Mouse (Mus musculus): ENCODE measurements around the gene Atrn. TPM values are rescaled to one million over a fixed set of nuclear protein-coding genes. Genes with fewer than 3 reads are reported as not detected.

Gene Atrn
- total and polyA plus RNA-seq, 3 experiments, result 4.0 to 5.8 (median 4.5) TPM

DNA sequence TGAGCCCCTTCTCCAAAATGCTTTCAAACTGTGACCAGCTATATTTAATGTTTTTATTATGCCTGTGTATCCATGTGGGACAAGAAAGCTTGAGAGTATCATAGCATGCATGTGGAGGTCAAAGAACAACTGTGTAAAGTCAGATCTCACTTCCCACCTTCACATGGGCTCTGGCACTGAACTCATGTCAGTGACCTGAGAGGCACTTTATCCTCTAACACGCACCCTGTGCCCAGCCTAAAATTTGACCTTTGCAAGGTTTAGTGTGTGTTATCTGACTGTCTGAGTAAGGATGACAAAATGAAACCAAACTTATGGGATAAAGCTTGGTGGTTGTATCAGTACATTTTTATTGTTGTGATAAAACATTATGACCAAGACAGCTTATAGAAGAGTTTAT lies 104.3 kb downstream of the Atrn start:
- Histone ChIP-seq H3K36me3 (replicated peaks in 1 of 2; ENCODE audit: control insufficient read depth in 1 of 2, insufficient read depth in 1 of 2, low read length in 1 of 2) (peaks cover 0 to 35% of the 10 kb centered on the region in 2 experiments), H3K4me3 (replicated peaks in 1 of 3; ENCODE audit: low read depth in 2 of 3, low read length in 2 of 3, poor library complexity in 1 of 3) (no peak overlapping the region), H3K4me2 (ENCODE audit: insufficient read depth, low read depth, poor library complexity, severe bottlenecking) (no peak overlapping the region), H3K4me1 (ENCODE audit: control insufficient read depth in 1 of 2, insufficient read depth in 2 of 2) (peaks cover 0 to 14% of the 10 kb centered on the region in 2 experiments; a peak in 2 of 4 replicates), H3K79me2 (replicated peaks; ENCODE audit: control insufficient read depth, extremely low read depth, insufficient read depth, poor library complexity, severe bottlenecking) (no peaks in the 10 kb centered on the region), H3K27ac (ENCODE audit: insufficient read depth, low read depth) (no peak overlapping the region), H3K9me3 (replicated peaks; ENCODE audit: low read length) (no peaks in the 10 kb centered on the region), H3K27me3 (replicated peaks) (no peaks in the 10 kb centered on the region), H3K9ac (ENCODE audit: insufficient read depth, low read depth) (no peak overlapping the region)
- in situ Hi-C loops (cut with MboI; ENCODE audit: low pct_ligation_motif_present, low pct_unique_long_range_greater_than_20kb, low sequenced_read_pairs) (no loop called here), dilution Hi-C loops (cut with MboI; ENCODE audit: extremely low pct_ligation_motif_present, extremely low pct_unique_long_range_greater_than_20kb, low sequenced_read_pairs) (no loop called here)
- DNase-seq (ENCODE audit: extremely low read depth), result no peak
- TF ChIP-seq ZC3H11A (IDR thresholded peaks at IDR 0.05; ENCODE audit: low read depth, low read length), result no peak
- no peak for TF ChIP-seq ELF1 (IDR thresholded peaks at IDR 0.05; ENCODE audit: low read depth, low read length)
- no peak for TF ChIP-seq TCF12 (IDR thresholded peaks at IDR 0.05; ENCODE audit: low read depth, low read length)
- TF ChIP-seq USF1 (IDR thresholded peaks at IDR 0.05; ENCODE audit: low read depth, low read length), result no peak
- TF ChIP-seq UBTF (IDR thresholded peaks at IDR 0.05; ENCODE audit: low read depth, low read length), result no peak
- TF ChIP-seq KAT2A (IDR thresholded peaks at IDR 0.05; ENCODE audit: insufficient replicate concordance, low read length), result no peak
- no peak for TF ChIP-seq HCFC1 (IDR thresholded peaks at IDR 0.05; ENCODE audit: low read depth, low read length)
- TF ChIP-seq BHLHE40 (IDR thresholded peaks at IDR 0.05; ENCODE audit: low read depth, low read length), result no peak
- TF ChIP-seq ZKSCAN1 (IDR thresholded peaks at IDR 0.05; ENCODE audit: borderline replicate concordance, low read depth, low read length), result no peak
- TF ChIP-seq ETS1 (conservative IDR thresholded peaks at IDR 0.05; ENCODE audit: low read depth, low read length), result no peak
- no peak for TF ChIP-seq E2F4 (IDR thresholded peaks at IDR 0.05; ENCODE audit: insufficient replicate concordance, low read depth, low read length)
- TF ChIP-seq NRF1 (IDR thresholded peaks at IDR 0.05; ENCODE audit: low read depth, low read length), result no peak
- no peak for TF ChIP-seq JUND (conservative IDR thresholded peaks at IDR 0.05; ENCODE audit: low read depth, low read length)
- no peak for TF ChIP-seq MAX (IDR thresholded peaks at IDR 0.05; ENCODE audit: low read length)
- no peak for TF ChIP-seq USF2 (conservative IDR thresholded peaks at IDR 0.05; ENCODE audit: low read depth, low read length)

DNA sequence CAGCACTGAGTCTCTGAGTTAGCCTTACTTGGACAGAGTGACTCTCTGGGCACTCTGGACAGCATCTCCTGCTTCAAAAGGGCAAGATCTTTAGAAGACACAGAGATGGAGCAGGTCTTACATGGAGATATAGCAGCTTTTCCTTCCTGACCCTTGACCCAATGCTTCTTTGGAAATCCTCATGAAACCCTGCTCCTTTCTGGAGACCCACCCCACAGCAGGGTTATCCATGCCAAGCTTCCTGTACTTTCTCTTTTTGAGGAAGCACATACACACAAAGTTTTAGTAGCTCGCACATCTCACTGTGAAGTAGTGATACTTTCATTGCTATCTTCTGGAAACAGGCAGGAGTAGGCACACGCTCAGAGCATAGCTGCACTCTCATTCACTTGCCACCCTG lies 118.9 kb downstream of the Atrn start:
- Histone ChIP-seq H3K4me1 (ENCODE audit: control insufficient read depth in 1 of 2, insufficient read depth in 2 of 2) (peaks cover 2 to 21% of the 10 kb centered on the region in 2 experiments; a peak in 2 of 4 replicates), H3K36me3 (replicated peaks in 1 of 2; ENCODE audit: control insufficient read depth in 1 of 2, insufficient read depth in 1 of 2, low read length in 1 of 2) (peaks cover 4 to 39% of the 10 kb centered on the region in 2 experiments), H3K27me3 (replicated peaks) (no peaks in the 10 kb centered on the region), H3K27ac (ENCODE audit: insufficient read depth, low read depth) (no peak overlapping the region), H3K4me3 (replicated peaks in 1 of 3; ENCODE audit: low read depth in 2 of 3, low read length in 2 of 3, poor library complexity in 1 of 3) (no peak overlapping the region), H3K4me2 (ENCODE audit: insufficient read depth, low read depth, poor library complexity, severe bottlenecking) (no peak overlapping the region), H3K9ac (ENCODE audit: insufficient read depth, low read depth) (no peak overlapping the region), H3K9me3 (replicated peaks; ENCODE audit: low read length) (no peaks in the 10 kb centered on the region), H3K79me2 (replicated peaks; ENCODE audit: control insufficient read depth, extremely low read depth, insufficient read depth, poor library complexity, severe bottlenecking) (no peaks in the 10 kb centered on the region)
- in situ Hi-C loops (cut with MboI; ENCODE audit: low pct_ligation_motif_present, low pct_unique_long_range_greater_than_20kb, low sequenced_read_pairs), result no loop called here
- dilution Hi-C loops (cut with MboI; ENCODE audit: extremely low pct_ligation_motif_present, extremely low pct_unique_long_range_greater_than_20kb, low sequenced_read_pairs), result no loop called here
- DNase-seq (ENCODE audit: extremely low read depth), result no peak
- TF ChIP-seq CTCF (conservative IDR thresholded peaks at IDR 0.05 in 1 of 2, IDR thresholded peaks at IDR 0.05 in 1 of 2; ENCODE audit: low read depth in 2 of 2, low read length in 2 of 2) (no peak), POLR2AphosphoS2 (IDR thresholded peaks at IDR 0.05; ENCODE audit: low read depth, low read length) (no peak), USF2 (conservative IDR thresholded peaks at IDR 0.05; ENCODE audit: low read depth, low read length) (no peak), MEF2A (IDR thresholded peaks at IDR 0.05; ENCODE audit: borderline replicate concordance, low read depth, low read length) (no peak), MXI1 (IDR thresholded peaks at IDR 0.05; ENCODE audit: low read depth, low read length) (no peak), ZNF384 (IDR thresholded peaks at IDR 0.05; ENCODE audit: low read depth, low read length) (no peak), TCF12 (IDR thresholded peaks at IDR 0.05; ENCODE audit: low read depth, low read length) (no peak), HCFC1 (IDR thresholded peaks at IDR 0.05; ENCODE audit: low read depth, low read length) (no peak), MAX (IDR thresholded peaks at IDR 0.05; ENCODE audit: low read length) (no peak), RCOR1 (conservative IDR thresholded peaks at IDR 0.05; ENCODE audit: low read depth, low read length) (no peak), JUND (conservative IDR thresholded peaks at IDR 0.05; ENCODE audit: low read depth, low read length) (no peak), NELFE (IDR thresholded peaks at IDR 0.05; ENCODE audit: low read depth, low read length) (no peak), USF1 (IDR thresholded peaks at IDR 0.05; ENCODE audit: low read depth, low read length) (no peak), ZC3H11A (IDR thresholded peaks at IDR 0.05; ENCODE audit: low read depth, low read length) (no peak)

Measured in CH12.LX (cell line).